In the genomic region with DNA sequence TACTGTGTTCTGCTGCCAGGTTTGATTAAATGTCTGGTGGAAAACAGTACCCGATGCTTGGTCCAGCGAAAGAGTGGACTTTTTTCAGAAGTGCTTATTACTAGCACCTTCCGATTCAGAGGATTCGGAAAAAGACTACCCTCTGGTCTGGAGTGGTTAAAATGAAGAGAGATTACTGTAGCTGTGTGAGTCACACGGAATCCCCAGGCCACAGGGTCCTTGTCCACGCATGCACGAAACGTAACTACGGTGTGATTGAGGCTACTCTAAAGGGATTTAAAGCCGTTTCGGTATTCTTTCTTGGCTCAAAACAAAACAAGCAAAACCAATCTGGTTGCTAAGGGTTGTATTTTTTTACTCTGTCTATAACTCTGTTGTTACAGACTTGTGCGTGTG, we compare ENCODE assay signal across 8 mouse cellular contexts. TPM values are rescaled to one million over a fixed set of nuclear protein-coding genes. Genes with fewer than 3 reads are reported as not detected.
DNase-seq lines count a peak whose midpoint lies in the region; ATAC-seq and TF ChIP-seq lines count a peak whose summit lies in the region.

No protein-coding gene starts in this region.

- peak overlapping the region; percentile 80; the same call in 1 of the 2 replicates for H3K9ac ChIP-seq in heart, embryonic 12.5 days
- H3K9ac ChIP-seq in ES-Bruce4 (ENCODE audit: low read depth, poor library complexity, severe bottlenecking) = peak overlapping the region; percentile 77
- no peak overlapping the region for H3K9ac ChIP-seq in forebrain, embryonic 12.5 days
- H3K9ac ChIP-seq in liver, embryonic 14.5 days (replicated peaks) = no peak overlapping the region

- no peak for TF ChIP-seq POLR2A in ES-Bruce4 (IDR thresholded peaks at IDR 0.05; ENCODE audit: insufficient read depth, low read length)

- H3K4me3 ChIP-seq in heart, embryonic 12.5 days = peak overlapping the region; percentile 89
- H3K4me3 ChIP-seq in ES-Bruce4 (ENCODE audit: low read depth, low read length) = peak overlapping the region; percentile 74
- peak overlapping the region; percentile 59 for H3K4me3 ChIP-seq in forebrain, embryonic 12.5 days (replicated peaks)
- peak overlapping the region; percentile 51 to 52 for H3K4me3 ChIP-seq in liver, embryonic 14.5 days (ENCODE audit: insufficient read depth in 1 of 2, low read depth in 2 of 2, low read length in 2 of 2)

- no peak for ATAC-seq in heart, embryonic 12.5 days (ENCODE audit: insufficient number of reproducible peaks, low FRiP score)
- ATAC-seq in forebrain, embryonic 12.5 days (ENCODE audit: low FRiP score) = no peak
- ATAC-seq in liver, embryonic 14.5 days (ENCODE audit: insufficient read depth) = no peak

- WGBS in heart, embryonic 12.5 days = 6% methylated on average over 12 of the region's 12 CpGs
- WGBS in forebrain, embryonic 12.5 days = 5% methylated on average over 12 of the region's 12 CpGs
- WGBS in liver, embryonic 14.5 days (ENCODE audit: insufficient replicate concordance) = 7% methylated on average over 12 of the region's 12 CpGs

- no peaks in the 10 kb centered on the region for H3K9me3 ChIP-seq in heart, embryonic 12.5 days (replicated peaks)
- H3K9me3 ChIP-seq in ES-Bruce4 (replicated peaks; ENCODE audit: control insufficient read depth, insufficient read depth, low read length, poor library complexity, severe bottlenecking) = no peaks in the 10 kb centered on the region
- H3K9me3 ChIP-seq in forebrain, embryonic 12.5 days = no peaks in the 10 kb centered on the region
- no peaks in the 10 kb centered on the region for H3K9me3 ChIP-seq in liver, embryonic 14.5 days (ENCODE audit: control insufficient read depth, low read length)

- TF ChIP-seq EP300 in ES-Bruce4 (IDR thresholded peaks at IDR 0.05; ENCODE audit: insufficient read depth, low read depth, low read length) = no peak
- TF ChIP-seq EP300 in liver, embryonic 14.5 days (IDR thresholded peaks at IDR 0.05; ENCODE audit: low read depth) = no peak

- peaks cover 51% of the 10 kb centered on the region for H3K27me3 ChIP-seq in heart, embryonic 12.5 days (replicated peaks)
- H3K27me3 ChIP-seq in ES-Bruce4 (ENCODE audit: control insufficient read depth, insufficient read depth, low read length, poor library complexity, severe bottlenecking) = no peaks in the 10 kb centered on the region
- H3K27me3 ChIP-seq in forebrain, embryonic 12.5 days = peaks cover 59% of the 10 kb centered on the region
- H3K27me3 ChIP-seq in liver, embryonic 14.5 days (ENCODE audit: control insufficient read depth, insufficient read depth, low read length) = peaks cover 42% of the 10 kb centered on the region

- H3K4me2 ChIP-seq in heart, embryonic 12.5 days = peak overlapping the region; percentile 100
- H3K4me2 ChIP-seq in forebrain, embryonic 12.5 days = peak overlapping the region; percentile 99
- H3K4me2 ChIP-seq in liver, embryonic 14.5 days (ENCODE audit: low read depth) = peak overlapping the region; percentile 57

- H3K27ac ChIP-seq in heart, embryonic 12.5 days (ENCODE audit: poor library complexity, severe bottlenecking) = no peak overlapping the region
- H3K27ac ChIP-seq in ES-Bruce4 (ENCODE audit: insufficient read depth, low read length) = no peak overlapping the region
- H3K27ac ChIP-seq in forebrain, embryonic 12.5 days = no peak overlapping the region
- H3K27ac ChIP-seq in liver, embryonic 14.5 days = no peak overlapping the region

- TF ChIP-seq CTCF in ES-Bruce4 (IDR thresholded peaks at IDR 0.05; ENCODE audit: low read depth, low read length) = no peak
- no peak for TF ChIP-seq CTCF in liver, embryonic 14.5 days (IDR thresholded peaks at IDR 0.05; ENCODE audit: low read depth)

- peaks cover 14% of the 10 kb centered on the region for H3K4me1 ChIP-seq in heart, embryonic 12.5 days (replicated peaks)
- H3K4me1 ChIP-seq in ES-Bruce4 (ENCODE audit: control insufficient read depth, insufficient read depth, low read length) = no peaks in the 10 kb centered on the region
- peaks cover 20% of the 10 kb centered on the region for H3K4me1 ChIP-seq in forebrain, embryonic 12.5 days
- H3K4me1 ChIP-seq in liver, embryonic 14.5 days (replicated peaks; ENCODE audit: control insufficient read depth in 2 of 2, insufficient read depth in 2 of 2, low read length in 1 of 2) = no peaks in the 10 kb centered on the region

- DNase-seq in heart, adult 8-10 months (ENCODE audit: low spot score) = no peak
- DNase-seq in liver, embryonic 14.5 days (ENCODE audit: low read depth in 3 of 3, low spot score in 3 of 3) = no peak
- DNase-seq in T-cell, adult 2 months (ENCODE audit: low spot score) = no peak
- no peak for DNase-seq in urinary bladder, postnatal 14 days (ENCODE audit: low spot score)
- no peak for DNase-seq in kidney, postnatal 14 days

- H3K36me3 ChIP-seq in heart, embryonic 12.5 days = no peaks in the 10 kb centered on the region
- H3K36me3 ChIP-seq in ES-Bruce4 (ENCODE audit: control insufficient read depth, insufficient read depth, low read length, poor library complexity, severe bottlenecking) = no peaks in the 10 kb centered on the region
- no peaks in the 10 kb centered on the region for H3K36me3 ChIP-seq in forebrain, embryonic 12.5 days (replicated peaks)
- no peaks in the 10 kb centered on the region for H3K36me3 ChIP-seq in liver, embryonic 14.5 days (replicated peaks; ENCODE audit: control insufficient read depth, insufficient read depth, low read depth)

RNA-seq across cellular contexts. Expression of a gene that starts 0.5 kb away (rescaled TPM):
- 1.5 and 1.6 TPM in 2 replicates for polyA plus RNA-seq in heart, embryonic 12.5 days (2016; fragmentation: Nextera tagmentation; extraction: Ambion mirVana)
- total RNA-seq in heart, adult 8-10 months (2022) = 1 to 10 TPM in 1 of 4 experiments, under 1 TPM in 3; 0.24 to 1.1 (median 0.66) TPM
- 14.6 and 15.8 TPM in 2 replicates for polyA plus RNA-seq in ES-Bruce4 (2011; ENCODE audit: insufficient read depth, insufficient read length, low read depth, missing spikeins)
- 2.9 and 3.4 TPM in 2 replicates for polyA plus RNA-seq in forebrain, embryonic 12.5 days (2016; fragmentation: Nextera tagmentation; extraction: Ambion mirVana)
- polyA plus RNA-seq in liver, embryonic 14.5 days (2012; rRNA removed) = 2.1 and 2.4 TPM in 2 replicates
- polyA plus RNA-seq in liver, embryonic 14.5 days (2014; fragmentation: Nextera tagmentation; extraction: Ambion mirVana) = 4.8 and 5.9 TPM in 2 replicates

Comparison
In these comparisons a context has a peak if more than half of its experiments do, and no peak if none do; other contexts are left out.
1. H3K9ac ChIP-seq: peak in heart, embryonic 12.5 days (single experiment) and ES-Bruce4 (single experiment); none in forebrain, embryonic 12.5 days (single experiment) and liver, embryonic 14.5 days (single experiment).
2. Peak in every context shown above with its lines, with median percentiles within 50 percentile points of each other: H3K4me2 ChIP-seq and H3K4me3 ChIP-seq.